Mouse (Mus musculus): ENCODE measurements around the gene Tmem129. TPM values are rescaled to one million over a fixed set of nuclear protein-coding genes. Genes with fewer than 3 reads are reported as not detected.

Gene Tmem129
- polyA plus RNA-seq, 1 experiment from 2014 or later = 31.1 TPM

Other genes starting within 250 kb of the Tmem129 start
- gene Nkx1-1, start 224.4 kb downstream of the Tmem129 start, polyA plus RNA-seq (2015; fragmentation: Nextera tagmentation; extraction: Ambion mirVana) = 0.33 TPM in 1 of 2 replicates, not detected in the other
- gene Fam53a, start 28.8 kb downstream of the Tmem129 start, polyA plus RNA-seq (2015; fragmentation: Nextera tagmentation; extraction: Ambion mirVana) = 31.2 and 31.5 TPM in 2 replicates
- 0.47 and 0.77 TPM in 2 replicates for gene Gm9903, start 28.5 kb downstream of the Tmem129 start, polyA plus RNA-seq (2015; fragmentation: Nextera tagmentation; extraction: Ambion mirVana)
- 109 and 110 TPM in 2 replicates for gene Slbp, start 5.8 kb downstream of the Tmem129 start, polyA plus RNA-seq (2015; fragmentation: Nextera tagmentation; extraction: Ambion mirVana)
- gene Tacc3, start 288 bp downstream of the Tmem129 start, polyA plus RNA-seq (2015; fragmentation: Nextera tagmentation; extraction: Ambion mirVana) = 27.9 and 32.2 TPM in 2 replicates
- 20.9 and 21.4 TPM in 2 replicates for gene Fgfr3, start 63.3 kb upstream of the Tmem129 start, polyA plus RNA-seq (2015; fragmentation: Nextera tagmentation; extraction: Ambion mirVana)
- gene Letm1, start 124.4 kb upstream of the Tmem129 start, polyA plus RNA-seq (2015; fragmentation: Nextera tagmentation; extraction: Ambion mirVana) = 75.4 and 75.9 TPM in 2 replicates
- 78.6 and 81.6 TPM in 2 replicates for gene Nsd2, start 162.3 kb upstream of the Tmem129 start, polyA plus RNA-seq (2015; fragmentation: Nextera tagmentation; extraction: Ambion mirVana)